8 mouse cellular contexts compared by ENCODE assay signal in genomic region chr2:92491950-92492501, GRCm38 (mm10). TPM values are rescaled to one million over a fixed set of nuclear protein-coding genes. Genes with fewer than 3 reads are reported as not detected.
DNase-seq lines count a peak whose midpoint lies in the region; ATAC-seq and TF ChIP-seq lines count a peak whose summit lies in the region.

No protein-coding gene starts in this region.

- no peak overlapping the region for H3K4me3 ChIP-seq in left cerebral cortex, adult 2 months
- H3K4me3 ChIP-seq in cortical plate, adult 2 months (ENCODE audit: insufficient read depth, low read length) = no peak overlapping the region
- H3K4me3 ChIP-seq in intestine, embryonic 16.5 days (ENCODE audit: low read length) = no peak overlapping the region

- intact Hi-C loops in left cerebral cortex, adult 2 months (cut with DNase I) = loop anchor here (10.0 kb wide), 1 partner anchor 183 kb away; no protein-coding TSS in a partner anchor
- intact Hi-C loops in left cerebral cortex, postnatal 36 days (cut with DNase I) = loop anchor here (5.0 kb wide), 1 partner anchor 200 kb away; no protein-coding TSS in a partner anchor

- no peak for DNase-seq in left cerebral cortex, adult 2 months (ENCODE audit: extremely low spot score in 1 of 2, low spot score in 2 of 2)
- no peak for DNase-seq in left cerebral cortex, postnatal 36 days (ENCODE audit: low spot score in 2 of 2)
- peak; percentile 50 for DNase-seq in lung, postnatal 25 days (ENCODE audit: low spot score)
- DNase-seq in natural killer cell, adult 2 months (ENCODE audit: low spot score in 2 of 2) = no peak
- no peak for DNase-seq in adrenal gland, postnatal 10 days
- no peak for DNase-seq in embryo, embryonic 11 days

- no peak for TF ChIP-seq CTCF in left cerebral cortex, adult 2 months (IDR thresholded peaks at IDR 0.05)
- TF ChIP-seq CTCF in cortical plate, adult 2 months (IDR thresholded peaks at IDR 0.05; ENCODE audit: extremely low read depth, insufficient read depth, low read length) = no peak

- 0 out of 2 replicates have a peak, but pooled peaks cover 2% of the 10 kb centered on the region for H3K27me3 ChIP-seq in intestine, embryonic 16.5 days (replicated peaks; ENCODE audit: control insufficient read depth, insufficient read depth, low read length)

- no peak overlapping the region for H3K4me2 ChIP-seq in intestine, embryonic 16.5 days (ENCODE audit: low read depth, low read length)

- ATAC-seq in intestine, embryonic 16.5 days = peak; percentile 73

- WGBS in intestine, embryonic 16.5 days = 32% methylated on average over 12 of the region's 12 CpGs

- no peak overlapping the region for H3K9ac ChIP-seq in intestine, embryonic 16.5 days (ENCODE audit: low read depth, low read length)

- H3K4me1 ChIP-seq in cortical plate, adult 2 months (ENCODE audit: control insufficient read depth, insufficient read depth, low read length) = peaks cover 10% of the 10 kb centered on the region
- no peaks in the 10 kb centered on the region; the same call in 1 of the 2 replicates for H3K4me1 ChIP-seq in intestine, embryonic 16.5 days (ENCODE audit: control insufficient read depth, insufficient read depth, low read length)

- no peak for TF ChIP-seq POLR2A in cortical plate, adult 2 months (IDR thresholded peaks at IDR 0.05; ENCODE audit: extremely low read depth, insufficient read depth, low read length)

- peak overlapping the region; percentile 73 for H3K27ac ChIP-seq in left cerebral cortex, adult 2 months
- peak overlapping the region; percentile 20; the same call in 1 of the 2 replicates for H3K27ac ChIP-seq in cortical plate, adult 2 months (ENCODE audit: insufficient read depth, low read length)
- H3K27ac ChIP-seq in intestine, embryonic 16.5 days (ENCODE audit: low read length) = no peak overlapping the region

- no peaks in the 10 kb centered on the region for H3K9me3 ChIP-seq in intestine, embryonic 16.5 days (ENCODE audit: control insufficient read depth, low read length)

- H3K36me3 ChIP-seq in intestine, embryonic 16.5 days (ENCODE audit: control insufficient read depth, insufficient read depth, low read length) = no peaks in the 10 kb centered on the region

RNA-seq across cellular contexts. Expression of gene Slc35c1, which starts 31.7 kb away (rescaled TPM):
- 10 to 100 TPM; 16.1 to 16.9 TPM for total RNA-seq in left cerebral cortex, adult 2 months (2021)
- total RNA-seq in left cerebral cortex, postnatal 36 days (2021) = 10 to 100 TPM; 17.0 to 18.4 TPM
- polyA plus RNA-seq in cortical plate, adult 2 months (2012; rRNA removed) = 14.0 and 14.2 TPM in 2 replicates
- polyA plus RNA-seq in intestine, embryonic 16.5 days (2015; fragmentation: Nextera tagmentation; extraction: Ambion mirVana) = 57.6 and 62.3 TPM in 2 replicates
- 10 to 100 TPM; 14.7 to 17.6 TPM for total RNA-seq in adrenal gland, postnatal 10 days (2021)

RNA-seq across cellular contexts. Expression of gene Cry2, which starts 58.2 kb away (rescaled TPM):
- 100 to 1,000 TPM; 126 to 129 TPM for total RNA-seq in left cerebral cortex, adult 2 months (2021)
- 100 to 1,000 TPM; 109 to 122 TPM for total RNA-seq in left cerebral cortex, postnatal 36 days (2021)
- polyA plus RNA-seq in cortical plate, adult 2 months (2012; rRNA removed) = 99.9 and 108 TPM in 2 replicates
- 14.5 and 15.3 TPM in 2 replicates for polyA plus RNA-seq in intestine, embryonic 16.5 days (2015; fragmentation: Nextera tagmentation; extraction: Ambion mirVana)
- 10 to 100 TPM; 39.3 to 41.9 TPM for total RNA-seq in adrenal gland, postnatal 10 days (2021)
